Comparison of ENCODE assay signal across 7 mouse cellular contexts in the genomic region with DNA sequence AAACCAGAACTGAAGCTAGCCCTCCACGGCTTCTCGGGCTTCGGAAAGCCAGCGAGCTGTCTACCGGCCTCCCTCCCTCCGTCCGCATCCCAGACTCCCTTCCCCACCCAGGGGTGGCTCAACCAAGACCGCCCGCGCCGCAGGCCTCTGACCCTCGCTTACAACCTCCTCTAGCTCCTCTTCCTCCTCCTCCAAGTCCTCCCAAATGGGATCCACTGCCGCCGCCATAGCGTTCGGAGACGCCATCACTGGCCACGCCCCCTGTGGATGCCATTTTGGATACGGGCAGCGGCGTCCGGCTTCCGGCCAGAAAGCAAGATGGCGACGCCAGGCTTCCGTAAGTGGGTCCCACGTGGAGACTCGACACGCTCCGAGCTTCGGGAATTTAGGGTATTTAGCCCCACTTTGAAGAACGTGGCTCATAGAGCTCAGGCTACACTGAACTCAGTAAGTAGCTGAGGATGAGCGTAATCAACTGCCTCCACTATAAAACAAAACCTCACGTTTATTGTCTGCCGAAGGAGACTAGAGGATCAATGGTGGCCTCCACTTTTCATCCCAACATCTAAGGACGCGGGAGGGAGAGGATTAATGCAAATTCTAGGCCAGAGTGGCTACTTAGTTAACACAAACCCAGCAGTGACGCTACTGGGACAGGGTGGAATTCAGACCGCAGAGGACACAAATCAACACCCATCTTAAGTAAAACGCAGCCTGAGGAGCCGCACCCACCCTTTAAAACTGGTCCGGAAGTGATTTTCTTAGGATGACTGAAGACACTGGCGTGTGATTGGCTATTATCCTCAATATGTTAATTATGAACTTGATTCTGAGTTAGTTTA. TPM values are rescaled to one million over a fixed set of nuclear protein-coding genes. Genes with fewer than 3 reads are reported as not detected.
DNase-seq lines count a peak whose midpoint lies in the region; ATAC-seq lines count a peak whose summit lies in the region.

A gene (minus strand): TSS at position 695 of the 842 bp plus-strand sequence.

- DNase-seq in adrenal gland, adult 2 months, result peak; percentile 94
- peak; percentile 90 for DNase-seq in embryo, embryonic 11.5 days (ENCODE audit: low read depth, low spot score)
- DNase-seq in gastrocnemius, postnatal 4 days (ENCODE audit: low spot score in 2 of 2), result peak; percentile 92 to 96
- peak; percentile 94 to 95 for DNase-seq in left cerebral cortex, postnatal 36 days (ENCODE audit: low spot score in 2 of 2)
- peak; percentile 99 for DNase-seq in midbrain, embryonic 11.5 days (ENCODE audit: low spot score, missing footprints)
- peak; percentile 87 for DNase-seq in skeletal muscle tissue, adult 2 months (ENCODE audit: low read depth, low spot score)

- H3K9me3 ChIP-seq in intestine, embryonic 16.5 days (ENCODE audit: control insufficient read depth, low read length), result no peaks in the 10 kb centered on the region
- no peaks in the 10 kb centered on the region for H3K9me3 ChIP-seq in midbrain, embryonic 11.5 days (ENCODE audit: control insufficient read depth, low read length)

- peak; percentile 83 for ATAC-seq in intestine, embryonic 16.5 days
- ATAC-seq in midbrain, embryonic 11.5 days (ENCODE audit: low FRiP score), result peak; percentile 77

- peaks cover 8% of the 10 kb centered on the region for H3K36me3 ChIP-seq in intestine, embryonic 16.5 days (ENCODE audit: control insufficient read depth, insufficient read depth, low read length)
- peaks cover 9% of the 10 kb centered on the region; the same call in 1 of the 2 replicates for H3K36me3 ChIP-seq in midbrain, embryonic 11.5 days (ENCODE audit: control insufficient read depth, insufficient read depth, low read length)

- H3K4me3 ChIP-seq in intestine, embryonic 16.5 days (ENCODE audit: low read length), result peak within 1 kb of the TSS; percentile 93
- peak within 1 kb of the TSS; percentile 63 for H3K4me3 ChIP-seq in midbrain, embryonic 11.5 days (ENCODE audit: low read depth, low read length)

- H3K4me1 ChIP-seq in intestine, embryonic 16.5 days (ENCODE audit: control insufficient read depth, insufficient read depth, low read length), result peaks cover 10% of the 10 kb centered on the region
- H3K4me1 ChIP-seq in midbrain, embryonic 11.5 days (ENCODE audit: control insufficient read depth, insufficient read depth, low read length), result peaks cover 4% of the 10 kb centered on the region

- peak within 1 kb of the TSS; percentile 90 for H3K9ac ChIP-seq in intestine, embryonic 16.5 days (ENCODE audit: low read depth, low read length)
- H3K9ac ChIP-seq in midbrain, embryonic 11.5 days (ENCODE audit: low read length), result peak within 1 kb of the TSS; percentile 90

- H3K27me3 ChIP-seq in intestine, embryonic 16.5 days (replicated peaks; ENCODE audit: control insufficient read depth, insufficient read depth, low read length), result no peaks in the 10 kb centered on the region
- no peaks in the 10 kb centered on the region for H3K27me3 ChIP-seq in midbrain, embryonic 11.5 days (ENCODE audit: control insufficient read depth, insufficient read depth, low read length)

- peak within 1 kb of the TSS; percentile 86 for H3K4me2 ChIP-seq in intestine, embryonic 16.5 days (ENCODE audit: low read depth, low read length)
- peak within 1 kb of the TSS; percentile 76 for H3K4me2 ChIP-seq in midbrain, embryonic 11.5 days

- intact Hi-C loops in left cerebral cortex, postnatal 36 days (cut with DNase I), result loop anchor here (2.0 to 5.0 kb wide), 2 partner anchors 45 to 267 kb away; a partner anchor contains a TSS

- peak within 1 kb of the TSS; percentile 97 for H3K27ac ChIP-seq in intestine, embryonic 16.5 days (ENCODE audit: low read length)
- H3K27ac ChIP-seq in midbrain, embryonic 11.5 days (ENCODE audit: low read depth, low read length), result peak within 1 kb of the TSS; percentile 90

- WGBS in intestine, embryonic 16.5 days, result under 1% methylated on average over 43 of the region's 43 CpGs
- WGBS in midbrain, embryonic 11.5 days, result under 1% methylated on average over 43 of the region's 43 CpGs

RNA-seq across cellular contexts. Expression of the gene that starts here (rescaled TPM):
- 10 to 100 TPM; 39.4 to 46.8 TPM for total RNA-seq in adrenal gland, adult 2 months (2021)
- polyA plus RNA-seq in adrenal gland, adult 2 months (2012; rRNA removed), result 3.6 and 4.0 TPM in 2 replicates
- 10 to 100 TPM; 26.1 to 31.3 TPM for total RNA-seq in gastrocnemius, postnatal 4 days (2021)
- polyA plus RNA-seq in intestine, embryonic 16.5 days (2015; fragmentation: Nextera tagmentation; extraction: Ambion mirVana), result 72.2 and 78.3 TPM in 2 replicates
- total RNA-seq in left cerebral cortex, postnatal 36 days (2021), result 10 to 100 TPM; 19.5 to 27.2 TPM
- 133 and 139 TPM in 2 replicates for polyA plus RNA-seq in midbrain, embryonic 11.5 days (2014; fragmentation: Nextera tagmentation; extraction: Ambion mirVana)

Comparison
In these comparisons a context has a peak if more than half of its experiments do, and no peak if none do; other contexts are left out.
1. Peak in every context shown above with its lines: DNase-seq, ATAC-seq, H3K4me3 ChIP-seq and H3K27ac ChIP-seq.
2. RNA of the gene that starts here (polyA plus RNA-seq): 133 to 139 TPM in midbrain, embryonic 11.5 days and 72.2 to 78.3 TPM in intestine, embryonic 16.5 days; 3.6 to 4.0 TPM in adrenal gland, adult 2 months; every median in the first group is over 10 times any median in the second.